ENCODE assay signal across 9 mouse cellular contexts in genomic region chr17:56356921-56357885, GRCm38 (mm10). TPM values are rescaled to one million over a fixed set of nuclear protein-coding genes. Genes with fewer than 3 reads are reported as not detected.
DNase-seq lines count a peak whose midpoint lies in the region; ATAC-seq and TF ChIP-seq lines count a peak whose summit lies in the region.
"Had no signal": no experiment of that assay in that cellular context is flagged by ENCODE, and none has a peak within 500 bp of the region (broad histone marks: within the 10 kb centered on the region; RNA-seq: fewer than 3 reads in every experiment).

No protein-coding gene starts in this region.

- TF ChIP-seq POLR2A in heart, adult 2 months (IDR thresholded peaks at IDR 0.05; ENCODE audit: insufficient read depth, low read depth, low read length): no peak

- no peaks in the 10 kb centered on the region for H3K79me2 ChIP-seq in C2C12 (ENCODE audit: control insufficient read depth, insufficient read depth)
- H3K79me2 ChIP-seq in heart, adult 2 months (replicated peaks; ENCODE audit: control insufficient read depth, insufficient read depth, low read length): no peaks in the 10 kb centered on the region

- TF ChIP-seq CTCF in C2C12 (IDR thresholded peaks at IDR 0.05; ENCODE audit: control insufficient read depth, insufficient read depth, insufficient read length): peak; percentile 75
- TF ChIP-seq CTCF in heart, adult 2 months (IDR thresholded peaks at IDR 0.05): peak; percentile 95

- no peak overlapping the region for H3K9ac ChIP-seq in heart, adult 2 months (ENCODE audit: low read depth, low read length)
- H3K9ac ChIP-seq in kidney, embryonic 14.5 days (ENCODE audit: low read depth, low read length): no peak overlapping the region
- H3K9ac ChIP-seq in limb, embryonic 13.5 days: no peak overlapping the region
- no peak overlapping the region for H3K9ac ChIP-seq in midbrain, embryonic 16.5 days (ENCODE audit: low read depth, low read length)

- H3K79me3 ChIP-seq in C2C12 (ENCODE audit: low read depth): no peaks in the 10 kb centered on the region

- H3K4me1 ChIP-seq in heart, adult 2 months (ENCODE audit: control insufficient read depth, insufficient read depth, low read length): no peaks in the 10 kb centered on the region
- no peaks in the 10 kb centered on the region for H3K4me1 ChIP-seq in kidney, embryonic 14.5 days (ENCODE audit: control insufficient read depth, insufficient read depth, low read length)
- no peaks in the 10 kb centered on the region for H3K4me1 ChIP-seq in limb, embryonic 13.5 days
- H3K4me1 ChIP-seq in midbrain, embryonic 16.5 days (ENCODE audit: control insufficient read depth, insufficient read depth, low read length): peaks cover 3% of the 10 kb centered on the region; the same call in 1 of the 2 replicates

- H3K36me3 ChIP-seq in C2C12 (ENCODE audit: control insufficient read depth, insufficient read depth): no peaks in the 10 kb centered on the region
- H3K36me3 ChIP-seq in heart, adult 2 months (ENCODE audit: control insufficient read depth, insufficient read depth, low read length): no peaks in the 10 kb centered on the region
- H3K36me3 ChIP-seq in kidney, embryonic 14.5 days (ENCODE audit: control insufficient read depth, insufficient read depth, low read length): peaks cover 59% of the 10 kb centered on the region
- H3K36me3 ChIP-seq in limb, embryonic 13.5 days: peaks cover 90% of the 10 kb centered on the region
- H3K36me3 ChIP-seq in midbrain, embryonic 16.5 days (ENCODE audit: control insufficient read depth, insufficient read depth, low read length): peaks cover 21% of the 10 kb centered on the region

- H3ac ChIP-seq in C2C12 (ENCODE audit: control insufficient read depth, insufficient read length, low read depth): no peak overlapping the region

- H3K9me3 ChIP-seq in kidney, embryonic 14.5 days (ENCODE audit: control insufficient read depth, low read length): no peaks in the 10 kb centered on the region
- no peaks in the 10 kb centered on the region for H3K9me3 ChIP-seq in limb, embryonic 13.5 days
- H3K9me3 ChIP-seq in midbrain, embryonic 16.5 days (replicated peaks; ENCODE audit: control insufficient read depth, low read length, poor library complexity, severe bottlenecking): no peaks in the 10 kb centered on the region

- no peak overlapping the region for H3K27ac ChIP-seq in heart, adult 2 months
- H3K27ac ChIP-seq in kidney, embryonic 14.5 days (ENCODE audit: low read depth, low read length): no peak overlapping the region
- H3K27ac ChIP-seq in limb, embryonic 13.5 days: no peak overlapping the region
- no peak overlapping the region for H3K27ac ChIP-seq in midbrain, embryonic 16.5 days (ENCODE audit: low read length)

- ATAC-seq in kidney, embryonic 14.5 days (ENCODE audit: low FRiP score, low TSS enrichment): peak; percentile 80
- ATAC-seq in limb, embryonic 13.5 days (ENCODE audit: low FRiP score, low read depth): peak; percentile 67; the same call in 1 of the 2 replicates
- ATAC-seq in midbrain, embryonic 16.5 days: peak; percentile 80

- 64% methylated on average over 9 of the region's 9 CpGs for WGBS in heart, adult 2 months
- 66% methylated on average over 9 of the region's 9 CpGs for WGBS in kidney, embryonic 14.5 days
- 67% methylated on average over 9 of the region's 9 CpGs for WGBS in limb, embryonic 13.5 days
- WGBS in midbrain, embryonic 16.5 days: 73% methylated on average over 9 of the region's 9 CpGs

- peak; percentile 78 for DNase-seq in adrenal gland, postnatal 10 days
- peak; percentile 72 for DNase-seq in embryo, embryonic 9.5 days (ENCODE audit: extremely low spot score)
- peak; percentile 60 to 62 for DNase-seq in heart, adult 2 months
- DNase-seq in spleen, adult 18-20 months: peak; percentile 29 to 60

- peak; percentile 83 for TF ChIP-seq EP300 in heart, adult 2 months (IDR thresholded peaks at IDR 0.05; ENCODE audit: insufficient read depth, low read depth, low read length)

- H3K4me2 ChIP-seq in kidney, embryonic 14.5 days (replicated peaks; ENCODE audit: low read depth, low read length): no peak overlapping the region
- no peak overlapping the region for H3K4me2 ChIP-seq in limb, embryonic 13.5 days (replicated peaks)
- no peak overlapping the region for H3K4me2 ChIP-seq in midbrain, embryonic 16.5 days (ENCODE audit: low read length)

- intact Hi-C loops in heart, adult 2 months (cut with DNase I): loop anchor here (1.0 to 5.0 kb wide), 4 partner anchors 75 to 312 kb away; no protein-coding TSS in a partner anchor

- no peak overlapping the region for H3K4me3 ChIP-seq in C2C12 (ENCODE audit: insufficient read depth, poor library complexity, severe bottlenecking)
- H3K4me3 ChIP-seq in heart, adult 2 months: no peak overlapping the region
- no peak overlapping the region for H3K4me3 ChIP-seq in kidney, embryonic 14.5 days (ENCODE audit: low read length)
- no peak overlapping the region for H3K4me3 ChIP-seq in limb, embryonic 13.5 days
- H3K4me3 ChIP-seq in midbrain, embryonic 16.5 days (ENCODE audit: low read depth, low read length): no peak overlapping the region
- H3K4me3 ChIP-seq: erythroblast, embryonic 14.5 days had no signal

- no peaks in the 10 kb centered on the region for H3K27me3 ChIP-seq in C2C12 (ENCODE audit: control insufficient read depth, insufficient read depth, insufficient read length)
- no peaks in the 10 kb centered on the region for H3K27me3 ChIP-seq in heart, adult 2 months (ENCODE audit: control insufficient read depth, insufficient read depth, low read length)
- H3K27me3 ChIP-seq in kidney, embryonic 14.5 days (ENCODE audit: control insufficient read depth, insufficient read depth, low read length): no peaks in the 10 kb centered on the region
- H3K27me3 ChIP-seq in limb, embryonic 13.5 days: no peaks in the 10 kb centered on the region
- H3K27me3 ChIP-seq in midbrain, embryonic 16.5 days (ENCODE audit: control insufficient read depth, insufficient read depth, low read depth, low read length): no peaks in the 10 kb centered on the region

TF ChIP-seq in C2C12, 6 proteins besides CTCF, POLR2A, EP300 and RAD21:
- TF ChIP-seq USF1 (IDR thresholded peaks at IDR 0.05; ENCODE audit: low read depth) (peak; percentile 77), FOSL1 (IDR thresholded peaks at IDR 0.05; ENCODE audit: insufficient read depth, low read length, poor library complexity, severe bottlenecking) (no peak), MYOG (IDR thresholded peaks at IDR 0.05; ENCODE audit: control insufficient read depth, extremely low read depth, insufficient read length) (no peak), MAX (IDR thresholded peaks at IDR 0.05) (no peak), CEBPB (IDR thresholded peaks at IDR 0.05; ENCODE audit: low read depth) (no peak), MYOD1 (IDR thresholded peaks at IDR 0.05; ENCODE audit: control insufficient read depth, insufficient read length, low read depth) (peak; percentile 81)

RNA-seq across cellular contexts. Expression of gene Kdm4b, which starts 31.3 kb away (rescaled TPM):
- 10.1 TPM for polyA plus RNA-seq in C2C12 (2012; fragmentation: generic; extraction: Trizol)
- total RNA-seq in adrenal gland, postnatal 10 days (2021): 10 to 100 TPM; 35.0 to 41.8 TPM
- total RNA-seq in heart, adult 2 months (2021): 10 to 100 TPM; 26.2 to 36.1 TPM
- polyA plus RNA-seq in heart, adult 2 months (2012; rRNA removed): 23.0 and 29.7 TPM in 2 replicates
- 22.9 and 33.3 TPM in 2 replicates for polyA plus RNA-seq in kidney, embryonic 14.5 days (2014; fragmentation: Nextera tagmentation; extraction: Ambion mirVana)
- polyA plus RNA-seq in limb, embryonic 13.5 days (2015; fragmentation: Nextera tagmentation; extraction: Ambion mirVana): 40.1 and 43.2 TPM in 2 replicates
- 63.7 and 75.3 TPM in 2 replicates for polyA plus RNA-seq in midbrain, embryonic 16.5 days (2015; fragmentation: Nextera tagmentation; extraction: Ambion mirVana)

RNA-seq across cellular contexts. Expression of gene Uhrf1, which starts 54.1 kb away (rescaled TPM):
- 93.0 TPM for polyA plus RNA-seq in C2C12 (2012; fragmentation: generic; extraction: Trizol)
- total RNA-seq in adrenal gland, postnatal 10 days (2021): 10 to 100 TPM; 28.5 to 34.8 TPM
- total RNA-seq in heart, adult 2 months (2021): 1 to 10 TPM; 2.0 to 2.4 TPM
- polyA plus RNA-seq in heart, adult 2 months (2012; rRNA removed): 0.85 and 1.2 TPM in 2 replicates
- polyA plus RNA-seq in kidney, embryonic 14.5 days (2014; fragmentation: Nextera tagmentation; extraction: Ambion mirVana): 104 and 143 TPM in 2 replicates
- 136 and 146 TPM in 2 replicates for polyA plus RNA-seq in limb, embryonic 13.5 days (2015; fragmentation: Nextera tagmentation; extraction: Ambion mirVana)
- 11.6 and 15.6 TPM in 2 replicates for polyA plus RNA-seq in midbrain, embryonic 16.5 days (2015; fragmentation: Nextera tagmentation; extraction: Ambion mirVana)

RNA-seq across cellular contexts. Expression of gene Arrdc5, which starts 57.1 kb away (rescaled TPM):
- not detected for polyA plus RNA-seq in C2C12 (2012; fragmentation: generic; extraction: Trizol)
- not detected for total RNA-seq in adrenal gland, postnatal 10 days (2021)
- not detected for total RNA-seq in heart, adult 2 months (2021)
- 0.32 TPM in 1 of 2 replicates, not detected in the other for polyA plus RNA-seq in heart, adult 2 months (2012; rRNA removed)
- polyA plus RNA-seq in kidney, embryonic 14.5 days (2014; fragmentation: Nextera tagmentation; extraction: Ambion mirVana): not detected in 2 replicates
- not detected in 2 replicates for polyA plus RNA-seq in limb, embryonic 13.5 days (2015; fragmentation: Nextera tagmentation; extraction: Ambion mirVana)
- not detected in 2 replicates for polyA plus RNA-seq in midbrain, embryonic 16.5 days (2015; fragmentation: Nextera tagmentation; extraction: Ambion mirVana)
- polyA plus RNA-seq: erythroblast, embryonic 14.5 days had no signal
